Comparison of ENCODE assay signal across 10 mouse cellular contexts in the genomic region with DNA sequence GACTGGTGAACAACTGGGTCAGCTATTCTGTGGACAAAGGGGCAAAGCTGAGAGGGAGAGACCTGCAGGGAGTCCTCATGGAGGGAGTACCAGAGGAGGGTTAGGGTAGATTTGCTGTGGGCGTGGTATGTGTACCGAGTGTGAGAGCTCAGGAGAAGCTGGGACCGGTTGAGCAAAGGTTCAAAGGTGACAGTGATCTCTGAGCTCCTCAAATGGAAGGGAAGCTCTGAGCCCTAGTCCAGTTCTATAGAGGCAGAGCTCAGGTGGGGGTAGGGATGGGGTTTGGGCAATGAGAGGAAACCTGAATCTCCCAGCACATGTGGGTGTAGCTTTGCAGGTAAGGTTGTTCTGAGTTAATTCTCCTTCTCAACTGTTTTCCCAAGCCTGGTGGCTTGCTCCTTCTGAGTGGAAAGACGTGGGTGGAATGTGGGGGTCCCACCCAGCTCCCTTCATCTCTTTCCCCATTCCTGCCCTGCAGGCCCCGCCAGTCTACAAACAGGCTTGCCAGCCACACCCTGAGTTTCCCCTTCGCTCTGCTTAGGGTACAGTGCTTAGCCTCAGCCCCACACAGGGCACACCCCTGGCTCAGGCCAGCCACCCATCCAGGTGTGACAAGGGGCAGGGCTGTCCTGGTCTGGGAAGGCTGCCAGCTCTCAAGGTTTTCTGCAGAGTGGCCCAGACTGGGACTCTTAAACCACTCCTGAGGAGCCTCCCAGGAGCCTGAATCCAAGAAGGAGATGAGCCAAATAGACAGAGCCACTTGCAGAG. TPM values are rescaled to one million over a fixed set of nuclear protein-coding genes. Genes with fewer than 3 reads are reported as not detected.
DNase-seq lines count a peak whose midpoint lies in the region; TF ChIP-seq lines count a peak whose summit lies in the region.
"Had no signal": no experiment of that assay in that cellular context is flagged by ENCODE, and none has a peak within 500 bp of the region (broad histone marks: within the 10 kb centered on the region; RNA-seq: fewer than 3 reads in every experiment).

No protein-coding gene starts in this region.

- H3K4me3 ChIP-seq in limb, embryonic 10.5 days, result no peak overlapping the region
- no peak overlapping the region for H3K4me3 ChIP-seq in small intestine, adult 2 months (ENCODE audit: low read depth, low read length)
- H3K4me3 ChIP-seq in thymus, adult 2 months (ENCODE audit: control insufficient read depth, insufficient read depth, low read length), result no peak overlapping the region
- H3K4me3 ChIP-seq: megakaryocyte, embryonic 14.5 days had no signal

- H3K9me3 ChIP-seq in limb, embryonic 10.5 days (replicated peaks), result no peaks in the 10 kb centered on the region
- H3K9me3 ChIP-seq: megakaryocyte, embryonic 14.5 days had no signal

- H3K27me3 ChIP-seq in limb, embryonic 10.5 days (ENCODE audit: low read depth, poor library complexity, severe bottlenecking), result no peaks in the 10 kb centered on the region
- no peaks in the 10 kb centered on the region for H3K27me3 ChIP-seq in small intestine, adult 2 months (ENCODE audit: control insufficient read depth, insufficient read depth, low read length)
- H3K27me3 ChIP-seq in thymus, adult 2 months (ENCODE audit: control insufficient read depth, insufficient read depth, low read length), result no peaks in the 10 kb centered on the region

- 87% methylated on average over 6 of the region's 6 CpGs for WGBS in limb, embryonic 10.5 days
- 33% methylated on average over 6 of the region's 6 CpGs for WGBS in small intestine, adult 2 months
- 92% methylated on average over 6 of the region's 6 CpGs for WGBS in thymus, adult 2 months

- TF ChIP-seq POLR2A in small intestine, adult 2 months (IDR thresholded peaks at IDR 0.05; ENCODE audit: low read depth, low read length), result no peak
- TF ChIP-seq POLR2A in thymus, adult 2 months (IDR thresholded peaks at IDR 0.05; ENCODE audit: control insufficient read depth, extremely low read depth, insufficient read depth, low read length, poor library complexity), result no peak

- H3K27ac ChIP-seq in limb, embryonic 10.5 days, result peak overlapping the region; percentile 19; the same call in 1 of the 2 replicates
- H3K27ac ChIP-seq in small intestine, adult 2 months (ENCODE audit: insufficient read depth, low read depth, low read length), result peak overlapping the region; percentile 68
- no peak overlapping the region for H3K27ac ChIP-seq in thymus, adult 2 months (ENCODE audit: control insufficient read depth, insufficient read depth, low read length)

- DNase-seq in ES-CJ7 (ENCODE audit: low read depth, low spot score), result peak; percentile 12
- DNase-seq in kidney, adult 11 months, result peak; percentile 94
- no peak for DNase-seq in limb, embryonic 10.5 days (ENCODE audit: low spot score)
- no peak for DNase-seq in gastrocnemius, postnatal 10 days
- DNase-seq in thymus, adult 2 months, result no peak
- no peak for DNase-seq in right cerebral cortex, postnatal 25 days
- DNase-seq in layer of hippocampus, adult 11-12 months (ENCODE audit: low spot score), result no peak
- DNase-seq: heart, adult 18-20 months had no signal

- H3K36me3 ChIP-seq in limb, embryonic 10.5 days, result no peaks in the 10 kb centered on the region
- no peaks in the 10 kb centered on the region for H3K36me3 ChIP-seq in small intestine, adult 2 months (ENCODE audit: control insufficient read depth, insufficient read depth, low read length)
- no peaks in the 10 kb centered on the region for H3K36me3 ChIP-seq in thymus, adult 2 months (ENCODE audit: control insufficient read depth, insufficient read depth, low read length)

- H3K4me1 ChIP-seq in limb, embryonic 10.5 days, result peaks cover 23% of the 10 kb centered on the region
- peaks cover 26% of the 10 kb centered on the region for H3K4me1 ChIP-seq in small intestine, adult 2 months (ENCODE audit: control insufficient read depth, insufficient read depth, insufficient read length, low read length)
- no peaks in the 10 kb centered on the region for H3K4me1 ChIP-seq in thymus, adult 2 months (replicated peaks; ENCODE audit: control insufficient read depth, insufficient read depth, low read length)
- H3K4me1 ChIP-seq: megakaryocyte, embryonic 14.5 days had no signal

- TF ChIP-seq CTCF in small intestine, adult 2 months (IDR thresholded peaks at IDR 0.05; ENCODE audit: extremely low read depth, insufficient read length, insufficient replicate concordance, low read depth, low read length), result 0 out of 2 replicates have a peak, but pooled peaks have one; percentile 7
- TF ChIP-seq CTCF in thymus, adult 2 months (IDR thresholded peaks at IDR 0.05; ENCODE audit: borderline replicate concordance, control insufficient read depth, extremely low read depth, insufficient read depth, low read length, poor library complexity), result no peak

RNA-seq across cellular contexts. Expression of a gene that starts 26.8 kb away (rescaled TPM):
- 0.87 and 1.1 TPM in 2 replicates for polyA plus RNA-seq in limb, embryonic 10.5 days (2016; fragmentation: Nextera tagmentation; extraction: Ambion mirVana)
- polyA plus RNA-seq in small intestine, adult 2 months (2012; rRNA removed), result 3.3 and 21.8 TPM in 2 replicates
- total RNA-seq in gastrocnemius, postnatal 10 days (2021), result under 1 TPM in 1 of 2 experiments, not detected in 1; 0.14 TPM
- 5.1 and 5.3 TPM in 2 replicates for polyA plus RNA-seq in thymus, adult 2 months (2012; rRNA removed)

RNA-seq across cellular contexts. Expression of a gene that starts 53.3 kb away (rescaled TPM):
- 102 and 117 TPM in 2 replicates for polyA plus RNA-seq in limb, embryonic 10.5 days (2016; fragmentation: Nextera tagmentation; extraction: Ambion mirVana)
- 2.3 and 6.5 TPM in 2 replicates for polyA plus RNA-seq in small intestine, adult 2 months (2012; rRNA removed)
- 10 to 100 TPM; 16.9 to 25.0 TPM for total RNA-seq in gastrocnemius, postnatal 10 days (2021)
- 28.4 and 33.1 TPM in 2 replicates for polyA plus RNA-seq in thymus, adult 2 months (2012; rRNA removed)

Comparison
In these comparisons a context has a peak if more than half of its experiments do, and no peak if none do; other contexts are left out.
1. DNase-seq: peak in ES-CJ7 (single experiment) and kidney, adult 11 months (single experiment); none in limb, embryonic 10.5 days (single experiment), gastrocnemius, postnatal 10 days (single experiment), thymus, adult 2 months (single experiment), right cerebral cortex, postnatal 25 days (single experiment) and layer of hippocampus, adult 11-12 months (single experiment).